ENCODE assay signal across 14 mouse cellular contexts in the genomic region with DNA sequence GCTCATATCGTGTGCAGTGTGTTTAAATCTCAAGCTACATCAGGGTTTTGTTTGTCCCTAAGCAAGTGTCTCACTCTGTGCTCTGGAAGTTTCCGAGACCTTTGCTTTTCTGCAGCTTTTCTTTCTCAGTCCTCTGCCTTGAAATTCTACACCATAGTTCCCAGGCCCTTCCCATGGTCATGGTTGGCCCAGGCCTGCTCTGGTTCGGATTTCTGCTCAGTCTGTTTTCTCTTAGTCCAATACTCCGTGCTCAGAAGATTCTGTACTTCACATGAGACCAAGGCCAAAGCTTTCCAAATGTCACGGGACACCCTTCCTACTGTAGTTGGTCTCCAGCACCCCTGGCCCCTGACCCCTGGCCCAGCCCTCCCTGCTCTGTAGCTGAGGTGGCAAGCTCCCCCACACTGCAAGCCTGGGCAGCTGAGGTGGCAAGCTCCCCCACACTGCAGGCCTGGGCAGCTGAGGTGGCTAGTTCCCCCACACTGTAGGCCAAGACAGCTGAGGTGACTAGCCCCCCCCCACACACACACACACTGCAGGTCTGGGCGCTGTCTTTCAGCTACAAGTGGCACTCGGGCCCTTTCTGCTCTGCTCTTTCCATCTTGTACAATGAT. TPM values are rescaled to one million over a fixed set of nuclear protein-coding genes. Genes with fewer than 3 reads are reported as not detected.
DNase-seq lines count a peak whose midpoint lies in the region; ATAC-seq and TF ChIP-seq lines count a peak whose summit lies in the region.
"Had no signal": no experiment of that assay in that cellular context is flagged by ENCODE, and none has a peak within 500 bp of the region (broad histone marks: within the 10 kb centered on the region; RNA-seq: fewer than 3 reads in every experiment).

No protein-coding gene starts in this region.

- H3K4me3 ChIP-seq in kidney, embryonic 16.5 days (ENCODE audit: low read length): no peak overlapping the region
- H3K4me3 ChIP-seq in embryonic facial prominence, embryonic 13.5 days: no peak overlapping the region
- H3K4me3 ChIP-seq in limb, embryonic 13.5 days: no peak overlapping the region
- no peak overlapping the region for H3K4me3 ChIP-seq in intestine, postnatal 0 days (ENCODE audit: low read depth, low read length)

- ATAC-seq in kidney, embryonic 16.5 days (ENCODE audit: low FRiP score, low TSS enrichment): peak; percentile 88
- 0 out of 2 replicates have a peak, but pooled peaks have one; percentile 32 for ATAC-seq in embryonic facial prominence, embryonic 13.5 days (ENCODE audit: insufficient number of reproducible peaks, insufficient read depth, low FRiP score, low TSS enrichment, low read depth)
- no peak for ATAC-seq in limb, embryonic 13.5 days (ENCODE audit: low FRiP score, low read depth)
- no peak for ATAC-seq in intestine, postnatal 0 days
- ATAC-seq: forebrain, embryonic 14.5 days; inflammation-experienced regulatory T-cells, adult 6 months had no signal

- H3K4me2 ChIP-seq in kidney, embryonic 16.5 days (replicated peaks; ENCODE audit: low read depth, low read length): no peak overlapping the region
- H3K4me2 ChIP-seq in embryonic facial prominence, embryonic 13.5 days: no peak overlapping the region
- H3K4me2 ChIP-seq in limb, embryonic 13.5 days (replicated peaks): no peak overlapping the region
- H3K4me2 ChIP-seq in intestine, postnatal 0 days (replicated peaks; ENCODE audit: low read depth): no peak overlapping the region
- H3K4me2 ChIP-seq: liver, embryonic 11.5 days had no signal

- WGBS in kidney, embryonic 16.5 days: 35% methylated on average over 7 of the region's 7 CpGs
- 23% methylated on average over 7 of the region's 7 CpGs for WGBS in embryonic facial prominence, embryonic 13.5 days
- WGBS in limb, embryonic 13.5 days: 39% methylated on average over 7 of the region's 7 CpGs
- 72% methylated on average over 7 of the region's 7 CpGs for WGBS in intestine, postnatal 0 days

- H3K9ac ChIP-seq in kidney, embryonic 16.5 days (replicated peaks; ENCODE audit: low read length): no peak overlapping the region
- no peak overlapping the region for H3K9ac ChIP-seq in embryonic facial prominence, embryonic 13.5 days
- H3K9ac ChIP-seq in limb, embryonic 13.5 days: no peak overlapping the region
- H3K9ac ChIP-seq in intestine, postnatal 0 days (ENCODE audit: low read depth, low read length): no peak overlapping the region

- no peak for TF ChIP-seq CTCF in intestine, postnatal 0 days (IDR thresholded peaks at IDR 0.05; ENCODE audit: low read depth)

- H3K4me1 ChIP-seq in kidney, embryonic 16.5 days (ENCODE audit: insufficient read depth, low read length): no peaks in the 10 kb centered on the region
- peaks cover 5% of the 10 kb centered on the region for H3K4me1 ChIP-seq in embryonic facial prominence, embryonic 13.5 days
- 0 out of 2 replicates have a peak, but pooled peaks cover 5% of the 10 kb centered on the region for H3K4me1 ChIP-seq in limb, embryonic 13.5 days
- H3K4me1 ChIP-seq in intestine, postnatal 0 days (replicated peaks; ENCODE audit: control insufficient read depth, insufficient read depth, low read length): no peaks in the 10 kb centered on the region

- no peak overlapping the region for H3K27ac ChIP-seq in kidney, embryonic 16.5 days (ENCODE audit: low read length)
- H3K27ac ChIP-seq in embryonic facial prominence, embryonic 13.5 days: peak overlapping the region; percentile 44; the same call in 1 of the 2 replicates
- peak overlapping the region; percentile 22; the same call in 1 of the 2 replicates for H3K27ac ChIP-seq in limb, embryonic 13.5 days
- no peak overlapping the region for H3K27ac ChIP-seq in intestine, postnatal 0 days (ENCODE audit: low read depth, low read length)

- no peaks in the 10 kb centered on the region for H3K36me3 ChIP-seq in kidney, embryonic 16.5 days (ENCODE audit: insufficient read depth, low read length)
- H3K36me3 ChIP-seq in embryonic facial prominence, embryonic 13.5 days: no peaks in the 10 kb centered on the region
- no peaks in the 10 kb centered on the region for H3K36me3 ChIP-seq in limb, embryonic 13.5 days
- no peaks in the 10 kb centered on the region for H3K36me3 ChIP-seq in intestine, postnatal 0 days (ENCODE audit: control insufficient read depth, insufficient read depth)

- no peak for DNase-seq in kidney, postnatal 14 days
- DNase-seq in embryo, embryonic 11 days: peak; percentile 6
- no peak for DNase-seq in thymus, postnatal 4 days
- DNase-seq: heart, postnatal 14 days; midbrain, embryonic 14.5 days had no signal

- no peaks in the 10 kb centered on the region for H3K27me3 ChIP-seq in kidney, embryonic 16.5 days (ENCODE audit: insufficient read depth, low read length)
- no peaks in the 10 kb centered on the region for H3K27me3 ChIP-seq in embryonic facial prominence, embryonic 13.5 days
- H3K27me3 ChIP-seq in limb, embryonic 13.5 days: no peaks in the 10 kb centered on the region
- H3K27me3 ChIP-seq in intestine, postnatal 0 days (replicated peaks; ENCODE audit: control insufficient read depth, insufficient read depth, low read length): no peaks in the 10 kb centered on the region

- H3K9me3 ChIP-seq in kidney, embryonic 16.5 days (ENCODE audit: low read length): no peaks in the 10 kb centered on the region
- no peaks in the 10 kb centered on the region for H3K9me3 ChIP-seq in embryonic facial prominence, embryonic 13.5 days
- no peaks in the 10 kb centered on the region for H3K9me3 ChIP-seq in limb, embryonic 13.5 days
- H3K9me3 ChIP-seq in intestine, postnatal 0 days (ENCODE audit: control insufficient read depth): no peaks in the 10 kb centered on the region

RNA-seq across cellular contexts. Expression of gene Mgat4d, which starts 15.0 kb away (rescaled TPM):
- polyA plus RNA-seq in kidney, embryonic 16.5 days (2015; fragmentation: Nextera tagmentation; extraction: Ambion mirVana): not detected in 2 replicates
- not detected in 2 replicates for polyA plus RNA-seq in embryonic facial prominence, embryonic 13.5 days (2015; fragmentation: Nextera tagmentation; extraction: Ambion mirVana)
- polyA plus RNA-seq in limb, embryonic 13.5 days (2015; fragmentation: Nextera tagmentation; extraction: Ambion mirVana): not detected in 2 replicates
- polyA plus RNA-seq in intestine, postnatal 0 days (2015; fragmentation: Nextera tagmentation; extraction: Ambion mirVana): not detected in 2 replicates
- polyA plus RNA-seq: forebrain, embryonic 14.5 days; inflammation-experienced regulatory T-cells, adult 6 months; liver, embryonic 11.5 days; midbrain, embryonic 14.5 days; neural tube, embryonic 14.5 days; stomach, embryonic 16.5 days had no signal

RNA-seq across cellular contexts. Expression of gene Clgn, which starts 26.4 kb away (rescaled TPM):
- 0.14 and 0.22 TPM in 2 replicates for polyA plus RNA-seq in kidney, embryonic 16.5 days (2015; fragmentation: Nextera tagmentation; extraction: Ambion mirVana)
- polyA plus RNA-seq in embryonic facial prominence, embryonic 13.5 days (2015; fragmentation: Nextera tagmentation; extraction: Ambion mirVana): 2.8 and 3.5 TPM in 2 replicates
- polyA plus RNA-seq in limb, embryonic 13.5 days (2015; fragmentation: Nextera tagmentation; extraction: Ambion mirVana): 1.5 and 1.7 TPM in 2 replicates
- polyA plus RNA-seq in intestine, postnatal 0 days (2015; fragmentation: Nextera tagmentation; extraction: Ambion mirVana): 0.13 and 0.18 TPM in 2 replicates

RNA-seq across cellular contexts. Expression of gene Elmod2, which starts 31.0 kb away (rescaled TPM):
- polyA plus RNA-seq in kidney, embryonic 16.5 days (2015; fragmentation: Nextera tagmentation; extraction: Ambion mirVana): 15.4 and 16.0 TPM in 2 replicates
- polyA plus RNA-seq in embryonic facial prominence, embryonic 13.5 days (2015; fragmentation: Nextera tagmentation; extraction: Ambion mirVana): 20.3 and 22.3 TPM in 2 replicates
- polyA plus RNA-seq in limb, embryonic 13.5 days (2015; fragmentation: Nextera tagmentation; extraction: Ambion mirVana): 21.9 and 22.9 TPM in 2 replicates
- polyA plus RNA-seq in intestine, postnatal 0 days (2015; fragmentation: Nextera tagmentation; extraction: Ambion mirVana): 5.6 and 6.3 TPM in 2 replicates

Comparison
In these comparisons a context has a peak if more than half of its experiments do, and no peak if none do; other contexts are left out.
1. ATAC-seq: peak in kidney, embryonic 16.5 days (single experiment) and embryonic facial prominence, embryonic 13.5 days (single experiment); none in limb, embryonic 13.5 days (single experiment) and intestine, postnatal 0 days (single experiment).
2. H3K27ac ChIP-seq: peak in embryonic facial prominence, embryonic 13.5 days (single experiment) and limb, embryonic 13.5 days (single experiment); none in kidney, embryonic 16.5 days (single experiment) and intestine, postnatal 0 days (single experiment).